ENCODE assay signal across 8 mouse cellular contexts in the genomic region with DNA sequence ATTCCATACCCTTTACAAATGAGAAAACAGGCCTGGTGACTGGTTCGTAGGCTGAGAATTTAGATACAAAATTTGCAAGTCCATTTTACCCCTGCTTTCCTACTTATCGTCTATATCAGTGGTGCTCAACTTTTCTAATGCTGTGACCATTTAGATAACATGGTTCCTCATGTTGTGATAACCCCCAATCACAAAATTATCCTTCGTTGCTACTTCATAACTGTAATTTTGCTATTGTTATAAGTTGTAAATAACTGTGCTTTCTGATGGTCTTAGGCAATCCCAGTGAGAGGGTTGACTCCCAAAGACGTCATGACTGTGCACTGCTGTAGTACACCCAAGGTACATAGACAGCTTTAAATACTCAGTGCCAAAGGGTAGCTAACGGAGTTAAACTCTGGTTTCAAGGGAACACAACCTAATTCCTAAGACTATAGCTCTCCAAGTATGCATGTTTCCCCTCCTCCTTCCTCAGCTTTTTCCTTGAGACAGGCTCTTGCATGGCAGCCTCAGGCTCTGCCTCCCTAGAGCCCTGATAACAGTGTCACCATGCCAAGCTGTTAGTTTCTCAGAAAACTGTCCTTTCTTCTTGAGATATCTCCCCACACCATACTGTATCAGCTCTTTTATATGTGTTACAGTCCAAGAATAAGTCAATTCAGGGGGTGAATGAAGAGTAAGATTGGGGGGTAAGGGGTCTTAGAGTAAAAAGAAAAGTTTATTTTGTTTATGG. TPM values are rescaled to one million over a fixed set of nuclear protein-coding genes. Genes with fewer than 3 reads are reported as not detected.
DNase-seq lines count a peak whose midpoint lies in the region; ATAC-seq lines count a peak whose summit lies in the region.

No protein-coding gene starts in this region.

- peak overlapping the region; percentile 96 for H3K9ac ChIP-seq in heart, embryonic 13.5 days
- peak overlapping the region; percentile 25; the same call in 1 of the 2 replicates for H3K9ac ChIP-seq in hindbrain, embryonic 16.5 days (ENCODE audit: low read depth, low read length)
- H3K9ac ChIP-seq in midbrain, embryonic 13.5 days (replicated peaks) = peak overlapping the region; percentile 91

- H3K4me3 ChIP-seq in heart, embryonic 13.5 days = peak overlapping the region; percentile 88
- H3K4me3 ChIP-seq in brown adipose tissue, adult 24 weeks (ENCODE audit: insufficient read depth, low read depth, low read length) = peak overlapping the region; percentile 71; the same call in 1 of the 2 replicates
- H3K4me3 ChIP-seq in hindbrain, embryonic 16.5 days (ENCODE audit: low read length) = peak overlapping the region; percentile 97
- H3K4me3 ChIP-seq in midbrain, embryonic 13.5 days (replicated peaks) = peak overlapping the region; percentile 95

- H3K27ac ChIP-seq in heart, embryonic 13.5 days (replicated peaks) = no peak overlapping the region
- H3K27ac ChIP-seq in brown adipose tissue, adult 24 weeks (replicated peaks; ENCODE audit: low read depth, low read length) = no peak overlapping the region
- no peak overlapping the region for H3K27ac ChIP-seq in hindbrain, embryonic 16.5 days (ENCODE audit: low read depth, low read length)
- H3K27ac ChIP-seq in midbrain, embryonic 13.5 days = no peak overlapping the region

- H3K4me1 ChIP-seq in heart, embryonic 13.5 days = peaks cover 28% of the 10 kb centered on the region
- H3K4me1 ChIP-seq in brown adipose tissue, adult 24 weeks (ENCODE audit: control insufficient read depth, insufficient read depth, insufficient read length, low read length) = peaks cover 7% of the 10 kb centered on the region
- H3K4me1 ChIP-seq in hindbrain, embryonic 16.5 days (ENCODE audit: control insufficient read depth, insufficient read depth, low read depth, low read length) = peaks cover 25% of the 10 kb centered on the region
- peaks cover 33% of the 10 kb centered on the region for H3K4me1 ChIP-seq in midbrain, embryonic 13.5 days (replicated peaks)

- peak overlapping the region; percentile 99 for H3K4me2 ChIP-seq in heart, embryonic 13.5 days
- peak overlapping the region; percentile 97 for H3K4me2 ChIP-seq in hindbrain, embryonic 16.5 days (ENCODE audit: low read length)
- H3K4me2 ChIP-seq in midbrain, embryonic 13.5 days (replicated peaks) = peak overlapping the region; percentile 100

- peaks cover 43% of the 10 kb centered on the region for H3K36me3 ChIP-seq in heart, embryonic 13.5 days
- H3K36me3 ChIP-seq in hindbrain, embryonic 16.5 days (ENCODE audit: control insufficient read depth, insufficient read depth, low read length) = peaks cover 19% of the 10 kb centered on the region
- H3K36me3 ChIP-seq in midbrain, embryonic 13.5 days = peaks cover 36% of the 10 kb centered on the region

- no peaks in the 10 kb centered on the region for H3K27me3 ChIP-seq in heart, embryonic 13.5 days (replicated peaks)
- H3K27me3 ChIP-seq in hindbrain, embryonic 16.5 days (replicated peaks; ENCODE audit: control insufficient read depth, insufficient read depth, low read length) = no peaks in the 10 kb centered on the region
- no peaks in the 10 kb centered on the region for H3K27me3 ChIP-seq in midbrain, embryonic 13.5 days

- 77% methylated on average over 5 of the region's 5 CpGs for WGBS in heart, embryonic 13.5 days
- 82% methylated on average over 5 of the region's 5 CpGs for WGBS in hindbrain, embryonic 16.5 days
- WGBS in midbrain, embryonic 13.5 days = 85% methylated on average over 5 of the region's 5 CpGs

- H3K9me3 ChIP-seq in heart, embryonic 13.5 days = no peaks in the 10 kb centered on the region
- no peaks in the 10 kb centered on the region for H3K9me3 ChIP-seq in hindbrain, embryonic 16.5 days (ENCODE audit: control insufficient read depth, low read length)
- no peaks in the 10 kb centered on the region for H3K9me3 ChIP-seq in midbrain, embryonic 13.5 days

- ATAC-seq in heart, embryonic 13.5 days (ENCODE audit: extremely low read depth, insufficient number of reproducible peaks, low FRiP score, low TSS enrichment) = no peak
- no peak for ATAC-seq in hindbrain, embryonic 16.5 days
- no peak for ATAC-seq in midbrain, embryonic 13.5 days

- no peak for DNase-seq in heart, adult 18-20 months
- DNase-seq in adrenal gland, adult 8-10 months = no peak
- DNase-seq in ovary, postnatal 14 days (ENCODE audit: low spot score) = no peak
- DNase-seq in yolk sac, embryonic 10.5 days (ENCODE audit: low spot score) = no peak

RNA-seq across cellular contexts. Expression of gene Noa1, which starts 1.9 kb away (rescaled TPM):
- 18.8 and 19.2 TPM in 2 replicates for polyA plus RNA-seq in heart, embryonic 13.5 days (2015; fragmentation: Nextera tagmentation; extraction: Ambion mirVana)
- 10 to 100 TPM; 22.1 to 25.7 TPM for total RNA-seq in heart, adult 18-20 months (2021)
- polyA plus RNA-seq in brown adipose tissue, adult 24 weeks (2012; ENCODE audit: insufficient read depth, insufficient read length, missing spikeins) = 22.2 and 29.5 TPM in 2 replicates
- polyA plus RNA-seq in hindbrain, embryonic 16.5 days (2015; fragmentation: Nextera tagmentation; extraction: Ambion mirVana) = 33.2 and 34.7 TPM in 2 replicates
- polyA plus RNA-seq in midbrain, embryonic 13.5 days (2015; fragmentation: Nextera tagmentation; extraction: Ambion mirVana) = 30.3 and 31.3 TPM in 2 replicates
- total RNA-seq in adrenal gland, adult 8-10 months (2022) = 10 to 100 TPM; 25.0 to 29.8 (median 27.7) TPM

RNA-seq across cellular contexts. Expression of gene Polr2b, which starts 2.0 kb away (rescaled TPM):
- polyA plus RNA-seq in heart, embryonic 13.5 days (2015; fragmentation: Nextera tagmentation; extraction: Ambion mirVana) = 34.6 and 37.6 TPM in 2 replicates
- 10 to 100 TPM; 32.8 to 36.7 TPM for total RNA-seq in heart, adult 18-20 months (2021)
- polyA plus RNA-seq in brown adipose tissue, adult 24 weeks (2012; ENCODE audit: insufficient read depth, insufficient read length, missing spikeins) = 25.0 and 43.6 TPM in 2 replicates
- 52.4 and 59.2 TPM in 2 replicates for polyA plus RNA-seq in hindbrain, embryonic 16.5 days (2015; fragmentation: Nextera tagmentation; extraction: Ambion mirVana)
- 75.7 and 82.2 TPM in 2 replicates for polyA plus RNA-seq in midbrain, embryonic 13.5 days (2015; fragmentation: Nextera tagmentation; extraction: Ambion mirVana)
- 100 to 1,000 TPM in 2 of 4 experiments, 10 to 100 TPM in 2; 63.5 to 111 (median 85.4) TPM for total RNA-seq in adrenal gland, adult 8-10 months (2022)

RNA-seq across cellular contexts. Expression of gene Rest, which starts 42.7 kb away (rescaled TPM):
- 21.1 and 23.2 TPM in 2 replicates for polyA plus RNA-seq in heart, embryonic 13.5 days (2015; fragmentation: Nextera tagmentation; extraction: Ambion mirVana)
- total RNA-seq in heart, adult 18-20 months (2021) = 10 to 100 TPM; 13.2 to 13.5 TPM
- polyA plus RNA-seq in brown adipose tissue, adult 24 weeks (2012; ENCODE audit: insufficient read depth, insufficient read length, missing spikeins) = 7.0 TPM in 2 replicates
- polyA plus RNA-seq in hindbrain, embryonic 16.5 days (2015; fragmentation: Nextera tagmentation; extraction: Ambion mirVana) = 5.9 and 6.9 TPM in 2 replicates
- 8.0 and 8.5 TPM in 2 replicates for polyA plus RNA-seq in midbrain, embryonic 13.5 days (2015; fragmentation: Nextera tagmentation; extraction: Ambion mirVana)
- 10 to 100 TPM; 24.0 to 31.9 (median 26.4) TPM for total RNA-seq in adrenal gland, adult 8-10 months (2022)

Comparison
In these comparisons a context has a peak if more than half of its experiments do, and no peak if none do; other contexts are left out.
1. H3K9ac ChIP-seq: peak in every context shown above with its lines; median percentile 96 in heart, embryonic 13.5 days; 91 in midbrain, embryonic 13.5 days; 25 in hindbrain, embryonic 16.5 days.